Mouse (Mus musculus) right cerebral cortex, postnatal 14 days (tissue): ENCODE measurements around the gene Rab3d.
A peak's percentile ranks its signal among the peaks of the same experiment; 100 is the strongest.

Source experiments
- DNase-seq: peaks from one replicate; pipeline ENCODE4 v3.0.0; 2022

Rab3d gene

DNA sequence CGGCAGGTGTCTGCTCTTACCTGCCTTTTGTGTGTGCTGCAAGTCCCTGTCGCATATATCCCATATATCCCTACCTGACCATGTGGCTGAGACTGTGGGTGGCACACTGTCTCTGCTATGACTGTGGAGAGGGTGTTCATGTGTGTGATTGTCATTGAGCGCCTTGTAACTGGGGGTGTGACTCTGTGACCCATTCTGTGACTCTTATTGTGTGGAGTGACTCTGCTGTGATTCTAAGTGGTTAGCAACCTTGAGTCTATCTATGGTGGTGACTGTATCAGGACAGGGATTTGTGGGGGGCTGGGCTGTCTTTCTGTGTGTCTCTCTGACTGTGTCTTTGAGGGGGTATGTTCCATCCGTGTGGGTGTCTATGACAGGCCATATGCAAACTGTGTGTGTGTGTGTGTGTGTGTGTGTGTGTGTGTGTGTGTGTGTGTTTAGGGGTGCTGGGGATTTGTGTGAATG is 19.8 kb upstream of the Rab3d start:
- peak; percentile 46 for DNase-seq

DNA sequence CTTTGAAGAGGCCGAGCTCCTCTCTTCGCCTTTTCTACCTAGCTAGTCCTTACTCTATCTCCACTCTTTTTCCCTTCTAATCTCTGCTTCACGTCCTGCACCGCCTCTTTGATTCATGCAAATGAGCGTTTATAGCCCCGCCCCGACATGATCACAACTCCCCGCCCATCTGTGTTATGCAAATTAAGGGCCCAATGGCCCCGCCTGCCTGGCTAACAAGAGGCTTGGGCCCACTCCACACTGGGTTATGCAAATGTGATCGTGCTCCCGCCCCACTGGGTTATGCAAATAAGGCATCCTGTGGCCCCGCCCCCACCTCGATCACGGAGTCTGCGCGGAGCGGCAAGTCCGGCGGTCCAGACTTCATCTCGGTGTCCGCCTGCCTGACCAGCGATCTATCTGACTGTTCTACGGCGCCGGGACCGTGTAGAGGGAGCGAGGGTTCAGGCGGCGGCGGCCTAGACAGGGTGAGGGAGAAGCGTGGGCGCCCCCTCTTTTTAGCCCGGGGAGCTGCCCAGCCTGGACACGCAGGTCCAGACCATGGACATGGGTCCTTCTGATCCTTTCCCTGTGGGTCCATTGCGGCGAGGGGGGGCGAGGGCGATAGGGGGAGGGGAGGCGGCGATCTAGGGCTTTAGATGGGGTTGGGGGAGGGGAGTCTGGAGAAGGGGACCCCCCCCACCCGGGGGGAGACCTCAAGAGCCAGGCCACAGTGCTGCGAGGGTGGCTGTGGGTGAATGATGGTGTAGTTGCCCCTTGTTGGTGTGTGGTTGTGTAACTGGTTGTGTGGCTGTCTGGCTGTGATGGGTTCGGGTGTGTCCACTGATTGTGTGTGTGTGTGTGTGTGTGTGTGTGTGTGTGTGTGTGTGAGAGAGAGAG is 18.9 kb upstream of the Rab3d start, which contains the start of gene Plppr2:
Gene Plppr2 (plus strand): TSS at position 342 of the 879 bp plus-strand sequence.
- peak; percentile 98 for DNase-seq

DNA sequence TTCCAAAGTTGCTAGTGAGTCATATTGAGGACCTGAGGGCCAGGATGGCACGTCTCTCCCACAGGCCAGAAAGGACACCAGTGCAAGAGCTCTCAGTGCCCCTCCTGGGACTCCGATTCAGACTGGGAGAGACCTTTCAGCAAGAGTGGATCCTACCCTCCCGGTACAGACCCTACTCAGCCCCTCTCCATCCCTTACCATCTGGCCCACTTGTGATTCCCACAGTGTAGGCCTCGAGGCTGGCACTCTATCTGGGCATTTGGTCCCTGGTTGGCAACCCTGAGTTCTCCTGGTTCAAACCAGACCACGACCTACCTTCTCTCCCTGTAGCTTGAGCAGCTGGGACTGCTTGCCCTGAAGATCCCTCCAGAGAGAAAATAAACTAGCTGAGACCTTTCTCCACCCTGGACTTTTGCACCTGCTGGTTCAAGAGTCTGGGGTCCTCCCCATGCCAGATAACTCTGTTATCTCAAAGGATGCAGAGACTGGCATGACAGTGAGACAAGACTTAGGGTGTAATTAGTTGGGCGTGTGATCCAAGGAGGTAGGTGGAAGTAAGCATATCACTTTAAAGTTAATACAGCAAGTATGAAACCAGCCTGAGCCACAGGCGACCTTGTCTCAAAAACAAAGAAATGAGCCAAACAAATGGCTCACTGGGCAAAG is 17.6 kb upstream of the Rab3d start:
- DNase-seq, result no peak

DNA sequence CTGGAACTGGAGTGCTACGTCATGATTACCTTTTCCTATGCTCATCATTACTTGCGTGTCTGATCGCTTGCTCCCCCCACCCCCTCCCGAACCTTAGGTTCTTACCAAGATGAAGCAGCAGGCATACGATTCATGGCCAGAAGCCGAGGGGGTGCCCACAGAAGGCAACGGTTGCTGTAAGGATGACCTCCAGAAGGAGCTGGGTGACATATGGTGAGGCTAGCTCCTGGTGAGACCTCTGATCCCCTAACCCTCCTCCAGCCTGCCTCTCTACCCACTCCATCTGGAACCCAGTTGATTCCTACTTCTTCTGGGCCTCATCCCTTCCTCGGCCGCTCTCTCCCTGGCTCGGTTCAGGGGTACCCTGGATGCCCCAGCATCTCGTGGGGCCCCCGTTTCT is 16.0 kb upstream of the Rab3d start:
- DNase-seq, result no peak

DNA sequence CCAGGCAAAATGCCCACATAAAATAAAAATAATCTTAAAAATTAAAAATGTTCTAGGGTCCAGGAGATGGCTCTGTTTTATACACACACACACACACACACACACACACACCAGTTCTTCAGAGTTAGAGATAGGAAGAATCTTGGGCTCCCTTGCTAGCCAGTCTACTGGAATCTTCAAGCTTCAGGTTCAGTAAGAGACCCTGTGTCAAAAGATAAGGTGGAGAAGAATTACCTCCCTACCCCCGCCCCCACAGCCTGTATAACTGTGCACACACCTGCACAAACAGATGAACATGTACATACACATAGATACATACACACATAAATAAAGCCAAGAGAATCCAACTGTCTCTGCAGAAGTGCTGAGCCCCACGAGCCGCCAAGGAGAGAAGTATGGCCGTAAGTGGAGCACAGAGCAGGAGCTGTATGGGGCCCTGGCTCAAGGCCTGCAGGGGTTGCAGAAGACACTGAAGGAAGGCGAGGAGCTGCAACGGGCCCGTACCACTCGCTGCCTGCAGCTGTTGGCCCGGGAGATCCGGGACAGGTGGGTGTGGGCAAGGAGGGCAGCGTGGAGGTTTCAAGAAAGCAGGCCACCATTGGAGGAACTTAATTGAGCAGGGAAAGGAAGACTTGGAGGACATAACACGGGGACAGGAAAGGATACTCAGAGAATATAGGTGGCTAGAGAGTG is 14.6 kb upstream of the Rab3d start:
- no peak for DNase-seq

DNA sequence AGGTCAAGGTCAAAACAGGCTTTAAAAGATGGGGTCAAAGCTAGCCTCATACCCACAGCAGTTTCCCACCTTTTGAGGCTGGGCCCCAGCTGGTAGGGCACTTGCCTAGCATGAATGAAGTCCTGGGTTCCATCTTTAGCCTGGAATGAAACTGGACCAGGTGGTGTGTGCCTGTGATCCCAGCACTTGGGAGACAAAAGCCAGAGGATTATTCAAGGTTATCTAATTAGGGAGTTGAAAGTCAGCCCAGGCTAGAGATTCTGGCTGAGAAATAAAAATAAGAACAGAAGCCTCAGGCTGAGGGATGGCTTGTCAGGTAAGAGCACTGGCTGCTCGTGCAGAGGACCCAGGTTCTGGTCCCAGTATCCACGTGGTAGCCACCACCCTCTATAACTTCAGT is 14.0 kb upstream of the Rab3d start:
- DNase-seq, result no peak

DNA sequence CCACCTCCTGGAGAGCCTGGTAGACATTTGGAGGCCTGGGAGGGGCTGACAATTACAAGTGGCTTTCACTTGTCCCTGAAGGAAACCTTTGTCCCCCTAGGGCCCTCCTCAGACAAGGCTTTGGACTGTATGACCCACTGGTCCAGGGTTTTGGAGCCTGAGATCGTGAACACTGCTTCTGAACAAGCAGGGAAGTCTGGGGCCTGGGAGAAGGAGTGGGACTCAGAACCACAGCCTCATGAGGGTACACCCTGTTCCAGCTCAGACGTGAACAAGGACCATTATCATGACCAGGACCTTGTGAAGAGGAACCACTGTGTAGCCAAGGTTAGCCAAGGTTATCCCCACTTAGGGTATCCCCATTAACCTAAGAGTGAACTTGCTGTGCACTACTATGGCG is 11.2 kb upstream of the Rab3d start:
- no peak for DNase-seq

DNA sequence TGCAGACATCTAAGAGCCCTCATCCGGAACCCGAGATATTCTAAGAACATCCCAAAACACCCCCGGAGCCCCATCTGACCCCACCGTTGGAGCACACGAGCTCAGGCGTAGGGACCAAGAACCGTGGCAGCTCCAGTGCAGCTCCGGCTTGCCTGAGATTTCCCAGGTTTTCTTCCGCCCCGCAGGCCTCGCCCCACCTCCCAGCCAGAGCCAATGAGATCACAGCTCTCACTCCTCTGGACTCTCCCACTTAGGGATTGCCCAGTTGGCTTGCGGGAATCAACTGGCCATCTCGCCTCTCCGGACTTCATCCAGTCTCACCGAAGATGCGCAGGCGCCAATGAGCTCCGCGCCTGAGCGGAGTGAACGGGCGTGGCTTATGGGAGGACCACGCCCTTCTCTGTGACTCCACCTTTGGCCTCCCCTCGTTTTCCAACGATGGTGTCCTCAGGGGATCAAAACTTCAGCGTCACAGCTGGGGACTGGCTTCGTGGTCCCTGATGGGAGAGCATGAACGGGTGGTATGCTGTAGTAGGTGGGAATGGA is 9.3 kb upstream of the Rab3d start, which contains the start of the genes Ccdc159 and Tmem205:
Gene Ccdc159 (plus strand): TSS at position 264 of the 546 bp plus-strand sequence.
Gene Tmem205 (minus strand): TSS at position 349 of the 546 bp plus-strand sequence.
- peak; percentile 83 for DNase-seq

DNA sequence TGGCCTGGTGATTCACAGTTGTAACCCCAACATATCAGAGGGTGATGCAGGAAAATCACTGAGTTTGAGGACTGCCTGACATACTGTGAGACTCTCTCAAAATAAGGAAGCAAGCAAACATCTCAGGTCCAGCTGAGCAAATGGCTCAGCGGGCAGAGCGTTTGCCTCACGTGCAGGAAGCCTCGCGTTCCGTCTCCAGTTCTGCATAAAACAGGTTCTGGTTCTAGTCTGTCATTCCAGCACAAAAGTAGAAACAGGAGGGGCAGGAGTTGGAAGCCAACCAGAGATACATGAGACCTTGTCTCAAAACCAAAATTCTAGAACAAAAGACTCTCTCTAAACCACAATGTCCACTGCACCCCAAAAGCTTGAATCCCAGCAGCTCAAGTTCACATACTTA is 8.8 kb upstream of the Rab3d start:
- no peak for DNase-seq

DNA sequence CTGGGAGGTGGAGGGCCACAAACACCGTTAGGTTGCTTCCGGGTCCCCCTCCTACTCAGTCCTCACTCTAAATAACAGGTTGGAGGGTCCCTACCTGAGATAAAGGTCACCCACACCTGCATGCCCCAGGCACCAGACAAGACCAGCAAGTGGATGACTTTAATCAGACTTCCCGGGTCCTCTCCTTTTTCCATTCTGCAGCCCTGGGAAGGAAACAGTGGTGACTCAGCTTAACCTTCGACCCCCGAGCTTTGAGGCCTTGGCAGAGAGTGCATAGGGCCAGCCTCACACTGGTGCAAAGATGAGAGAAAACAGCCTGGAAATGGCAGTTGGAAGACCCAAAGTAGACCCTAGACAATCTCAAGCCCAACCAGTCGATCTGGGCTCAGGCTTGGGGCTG is 8.2 kb upstream of the Rab3d start:
- no peak for DNase-seq

DNA sequence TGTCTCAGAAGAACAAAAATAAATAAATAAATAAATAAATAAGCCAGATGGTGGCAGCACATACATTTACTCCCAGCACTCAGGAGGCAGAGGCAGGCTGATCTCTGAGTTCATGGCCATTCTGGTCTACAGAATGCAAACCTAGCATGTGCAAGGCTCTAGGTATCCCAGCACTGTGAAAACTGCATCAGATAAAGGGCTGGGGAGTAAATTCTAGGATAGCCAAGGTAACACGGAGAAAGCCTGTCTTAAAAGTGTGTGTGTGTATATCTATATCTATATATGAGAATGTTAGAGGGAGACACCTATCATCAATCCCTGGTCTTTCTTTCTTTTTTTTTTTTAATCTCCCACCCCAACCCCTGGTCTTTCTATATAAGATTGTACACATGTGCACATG is 7.5 kb upstream of the Rab3d start:
- DNase-seq, result no peak

DNA sequence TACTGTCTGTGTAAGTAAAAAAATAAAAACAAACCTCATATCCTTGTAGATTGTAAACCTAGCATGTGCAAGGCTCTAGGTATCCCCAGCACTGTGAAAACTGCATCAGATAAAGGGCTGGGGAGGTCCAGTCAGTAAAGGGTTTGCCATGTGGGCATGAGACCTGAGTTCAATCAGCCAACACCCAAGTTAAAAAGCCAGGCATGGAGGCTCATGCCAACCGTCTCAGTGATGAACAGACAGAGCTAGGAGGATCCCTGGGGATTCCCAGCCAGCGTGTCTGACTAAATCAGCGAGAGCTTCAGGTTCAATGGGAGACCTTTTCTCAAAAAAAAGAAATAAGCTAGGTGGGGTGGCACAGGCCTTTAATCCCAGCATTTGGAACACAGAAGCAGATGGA is 7.0 kb upstream of the Rab3d start:
- no peak for DNase-seq

DNA sequence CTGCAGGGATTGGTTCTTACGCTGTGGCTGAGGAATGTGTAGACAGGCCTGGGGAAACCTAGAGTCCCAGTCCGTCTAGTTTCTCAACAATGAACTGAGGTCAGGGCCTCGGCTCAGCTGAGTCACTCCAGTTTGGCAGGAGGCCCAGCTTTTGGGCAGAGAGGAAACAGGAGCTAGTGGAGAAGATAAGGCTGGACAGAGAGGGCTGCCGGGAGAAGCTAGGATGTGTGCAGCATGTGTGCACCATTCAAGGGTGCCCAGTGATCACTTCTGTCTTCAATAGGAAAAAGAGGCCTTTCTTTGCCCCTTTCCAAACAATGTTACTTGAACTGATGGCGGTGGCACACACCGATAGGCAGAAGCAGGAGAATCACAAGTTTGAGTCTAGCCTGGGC is 6.1 kb upstream of the Rab3d start:
- DNase-seq, result no peak

DNA sequence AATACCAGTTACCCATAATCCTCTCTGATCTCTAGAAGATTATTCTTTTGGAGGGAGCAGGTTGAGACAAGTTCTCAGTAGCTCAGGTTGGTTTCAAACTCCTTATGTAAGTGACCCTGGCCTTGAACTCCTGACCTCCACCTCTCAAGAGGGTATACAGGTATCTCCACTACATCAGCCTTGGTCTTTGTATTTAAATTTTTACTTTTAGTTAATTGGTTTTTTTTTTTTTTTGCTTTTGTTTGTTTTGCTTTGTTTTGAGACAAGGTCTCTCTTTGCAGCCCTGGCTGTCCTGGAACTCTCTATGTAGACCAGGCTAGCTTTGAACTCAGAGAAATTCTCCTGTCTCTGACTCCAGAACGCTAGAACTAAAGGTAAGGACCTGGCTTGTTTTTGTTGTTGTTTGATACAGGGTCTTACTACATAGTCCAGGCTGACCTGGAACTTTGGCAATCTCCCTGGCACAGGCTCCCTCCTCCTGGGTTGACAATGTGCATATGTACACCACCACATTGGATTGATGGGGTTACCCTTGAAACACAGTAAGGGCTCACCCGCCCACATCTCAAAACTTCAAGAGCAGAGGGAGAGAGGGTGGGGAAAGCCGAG is 5.6 kb upstream of the Rab3d start:
- DNase-seq, result no peak

DNA sequence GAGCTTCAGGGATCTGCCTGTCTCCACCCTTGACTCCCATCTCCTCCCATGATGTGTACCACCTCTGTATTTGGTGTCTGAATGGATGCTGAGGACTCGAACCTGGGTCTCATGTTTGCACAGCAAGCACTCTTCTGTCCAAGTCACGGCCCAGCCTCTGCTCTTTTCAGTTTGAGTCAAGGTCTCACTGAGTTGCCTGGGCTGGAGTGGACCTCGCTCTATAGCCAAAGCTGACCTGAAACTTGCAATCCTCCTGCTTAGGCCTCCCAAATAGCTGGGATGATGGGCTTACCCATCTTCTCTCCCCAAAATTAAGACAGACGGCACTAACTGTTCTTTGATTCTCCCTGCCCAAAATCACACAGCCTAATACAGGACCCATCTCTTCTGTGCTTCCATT is 5.0 kb upstream of the Rab3d start:
- DNase-seq, result no peak

DNA sequence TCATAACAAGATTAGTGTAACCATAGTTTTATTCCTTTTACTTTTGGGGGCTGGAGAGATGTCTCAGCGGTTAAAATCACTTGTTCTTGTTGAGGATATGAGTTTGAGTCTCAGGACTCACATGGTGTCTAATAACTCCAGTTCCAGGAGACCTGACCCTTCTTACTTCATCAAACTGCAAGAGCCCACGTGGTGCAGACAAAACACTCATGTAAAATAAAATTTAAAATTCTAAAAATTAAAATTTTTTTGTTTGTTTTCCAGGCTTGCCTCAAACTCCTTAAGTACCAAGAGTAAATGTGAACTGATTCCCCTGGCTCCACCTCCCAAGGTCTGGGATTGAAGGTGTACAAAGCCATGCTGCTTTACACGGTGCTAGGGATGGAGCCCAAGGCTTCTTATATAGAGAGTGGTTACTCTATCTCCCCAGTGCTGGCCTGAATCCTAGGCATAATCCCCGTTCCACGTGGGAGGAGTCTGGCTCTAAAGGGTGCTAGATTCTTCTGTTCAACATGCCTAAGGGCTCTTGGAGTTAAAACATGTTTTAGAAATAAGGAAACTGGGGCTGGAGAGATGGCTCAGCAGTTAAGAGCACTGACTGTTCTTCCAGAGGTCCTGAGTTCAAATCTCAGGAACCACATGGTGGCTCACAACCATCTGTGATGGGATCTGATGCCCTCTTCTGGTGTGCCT is 846 bp upstream of the Rab3d start:
- no peak for DNase-seq

DNA sequence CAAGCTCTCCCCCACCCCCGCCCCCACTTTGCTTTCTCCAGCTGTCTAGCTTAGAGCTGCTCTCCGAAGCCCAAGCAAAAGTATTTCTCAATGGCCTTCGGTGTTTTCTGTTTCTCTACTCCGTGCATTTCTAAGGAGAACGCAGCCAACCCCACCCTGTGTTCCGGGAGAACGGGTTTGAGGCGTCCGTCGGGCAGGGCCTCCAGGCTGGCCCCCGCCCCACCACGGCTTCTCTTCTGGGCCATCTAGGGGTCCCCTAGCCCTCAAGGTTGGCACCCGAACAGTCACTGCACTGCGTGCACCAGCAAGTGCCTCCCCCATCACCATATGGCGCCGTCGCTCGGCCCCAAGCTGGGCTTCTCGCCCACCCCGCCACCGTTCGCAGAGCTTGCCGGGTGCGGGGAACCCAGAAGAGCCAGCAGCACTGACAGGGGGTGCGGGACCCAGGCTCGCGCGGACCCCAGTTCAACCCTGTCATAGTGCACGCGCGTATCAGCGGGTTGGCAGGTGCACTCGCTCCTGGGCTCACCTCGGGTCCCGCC is 428 bp downstream of the Rab3d start:
- peak; percentile 73 for DNase-seq

DNA sequence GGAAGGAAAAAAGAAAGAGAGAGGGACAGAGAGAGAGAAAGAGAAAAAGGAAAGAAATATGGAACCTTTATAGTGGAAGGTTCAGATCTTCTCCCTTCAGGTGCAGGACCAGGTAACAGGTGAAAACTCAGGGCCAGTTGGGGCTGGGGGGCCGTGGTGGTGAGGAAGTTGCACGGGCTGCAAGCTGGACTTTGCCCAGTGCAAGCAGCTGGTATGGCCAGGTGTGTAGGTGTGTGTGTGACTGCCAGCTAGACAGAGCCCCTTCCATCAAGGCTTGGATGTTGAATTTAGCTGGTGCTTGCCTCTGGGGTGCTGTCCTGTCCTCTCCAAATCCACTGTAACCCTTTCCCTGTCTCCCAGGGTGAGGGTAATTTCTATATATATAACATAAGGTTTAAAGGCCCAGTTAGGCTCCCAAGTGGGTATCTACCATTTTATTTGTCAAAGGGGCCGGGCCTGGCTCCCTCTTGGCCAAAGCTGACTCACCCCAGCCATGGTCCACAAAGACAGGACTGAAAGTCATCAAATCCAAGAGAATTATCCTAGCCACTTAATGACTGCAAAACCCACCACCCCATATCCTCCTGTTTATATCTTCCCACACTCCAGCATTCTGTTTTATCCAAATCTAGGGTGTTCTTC is 1.0 kb downstream of the Rab3d start:
- DNase-seq, result no peak

DNA sequence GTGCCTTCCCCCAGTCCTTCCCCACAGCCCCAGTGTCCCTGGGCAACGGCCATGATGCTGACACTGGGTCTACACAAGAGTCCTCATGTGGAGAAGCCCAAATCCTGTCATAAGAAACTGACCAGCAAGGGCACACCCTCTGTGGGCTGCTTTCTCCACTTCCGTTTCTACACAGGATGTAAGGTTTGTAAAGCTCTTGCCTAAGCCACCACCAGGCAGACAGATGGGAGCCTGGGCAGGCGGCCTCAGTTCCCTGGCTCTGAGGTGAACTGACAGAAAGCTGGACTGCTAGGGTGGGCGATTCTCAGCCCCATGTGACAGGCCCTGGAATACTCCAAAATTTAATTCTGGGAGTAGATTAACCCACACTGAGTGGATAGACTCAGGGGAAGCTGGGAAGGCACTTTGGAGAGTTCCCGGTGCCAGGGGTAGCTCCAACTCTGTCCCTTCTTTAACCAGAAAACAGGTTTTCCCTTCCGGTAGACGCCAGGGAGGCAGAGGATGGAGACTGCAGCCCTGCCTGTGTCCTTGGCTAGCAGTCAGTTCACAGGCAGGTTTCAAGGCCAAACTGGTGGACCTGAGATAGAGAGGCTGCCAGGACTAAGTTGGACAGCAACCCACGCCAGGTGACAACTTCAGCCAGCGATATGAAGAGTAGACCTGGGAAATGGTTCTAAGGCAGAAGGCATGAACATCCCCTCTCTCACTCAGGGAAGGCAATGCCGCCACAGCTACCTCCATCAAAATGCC is 8.3 kb downstream of the Rab3d start:
- no peak for DNase-seq

DNA sequence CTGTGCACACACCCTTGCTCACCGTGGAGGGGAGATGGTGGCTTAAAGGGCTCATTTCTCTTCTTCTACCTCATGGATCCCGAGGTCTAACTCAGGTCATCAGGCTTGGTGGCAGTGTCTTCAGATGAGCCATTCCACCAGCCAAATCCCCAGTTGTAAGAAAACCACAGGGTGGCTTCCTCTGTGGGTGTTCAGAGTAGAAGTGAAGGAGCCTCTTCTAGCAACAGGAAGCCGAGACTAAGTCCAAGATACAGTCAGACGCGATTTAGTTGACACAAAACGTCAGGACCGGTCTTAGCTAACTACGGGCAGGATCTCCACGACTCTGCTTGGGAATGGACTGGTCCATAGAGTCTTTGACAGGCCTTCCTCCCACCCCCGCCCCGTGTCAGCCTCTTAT is 9.8 kb downstream of the Rab3d start:
- no peak for DNase-seq

DNA sequence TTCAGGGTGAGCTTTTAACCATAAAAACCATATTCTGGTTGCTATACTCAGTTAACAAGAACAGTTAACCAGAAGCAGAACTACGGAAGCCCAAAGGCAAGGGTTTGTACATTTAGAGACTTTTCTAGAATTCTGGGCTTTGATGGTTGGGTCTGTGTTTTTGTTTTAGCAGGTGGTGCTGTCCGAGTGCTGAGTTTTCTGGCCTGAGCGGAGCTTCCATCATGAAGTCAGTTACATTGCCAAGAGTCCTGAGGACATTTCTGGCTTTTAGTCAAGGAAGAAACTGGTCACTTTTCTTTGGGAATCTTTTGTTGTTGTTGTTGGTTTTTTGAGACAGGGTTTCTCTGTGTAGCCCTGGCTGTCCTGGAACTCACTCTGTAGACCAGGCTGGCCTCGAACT is 14.0 kb downstream of the Rab3d start:
- DNase-seq, result no peak
